Mouse (Mus musculus) intestine, embryonic 16.5 days (tissue): ENCODE results near the gene Pla2g16. TPM values are rescaled to one million over a fixed set of nuclear protein-coding genes. Genes with fewer than 3 reads are reported as not detected.

Experiments
- ATAC-seq: fragments of 200-750 bp; cut with Nextera tagmentation; 2 replicates; pipeline ENCODE4 v1.8.0; 2017; ENCODE audit warnings: moderate TSS enrichment, moderate library complexity
- H3K27ac ChIP-seq: fragments of 300-500 bp; sonication (generic); 2 replicates; pipeline ENCODE4 v1.5.1; 2014; ENCODE audit warnings: mild to moderate bottlenecking, low read length
- H3K27me3 ChIP-seq: fragments of 300-500 bp; sonication (generic); replicated peaks from 2 replicates; pipeline ENCODE4 v1.6.1; 2014; ENCODE audit warnings: low read length, control low read depth, mixed read lengths; ENCODE audit not compliant: control insufficient read depth, insufficient read depth
- H3K36me3 ChIP-seq: fragments of 300-500 bp; sonication (generic); 2 replicates; pipeline ENCODE4 v1.6.1; 2014; ENCODE audit warnings: low read length, control low read depth; ENCODE audit not compliant: control insufficient read depth, insufficient read depth
- H3K4me1 ChIP-seq: fragments of 300-500 bp; sonication (generic); 2 replicates; pipeline ENCODE4 v1.6.1; 2014; ENCODE audit warnings: low read length, control low read depth, mixed read lengths; ENCODE audit not compliant: control insufficient read depth, insufficient read depth
- H3K4me2 ChIP-seq: fragments of 300-500 bp; sonication (generic); 2 replicates; pipeline ENCODE4 v1.6.1; 2014; ENCODE audit warnings: low read depth, low read length, control low read depth
- H3K4me3 ChIP-seq: fragments of 300-500 bp; sonication (generic); 2 replicates; pipeline ENCODE4 v1.5.1; 2014; ENCODE audit warnings: mild to moderate bottlenecking, low read length
- H3K9ac ChIP-seq: fragments of 300-500 bp; sonication (generic); 2 replicates; pipeline ENCODE4 v1.6.1; 2014; ENCODE audit warnings: low read depth, low read length
- H3K9me3 ChIP-seq: fragments of 300-500 bp; sonication (generic); 2 replicates; pipeline ENCODE4 v1.6.1; 2016; ENCODE audit warnings: low read length, control low read depth; ENCODE audit not compliant: control insufficient read depth
- WGBS: fragments of 180-500 bp; shearing (Covaris S2); extraction: QIAGEN DNeasy Blood & Tissue Kit; methylation state at CpG from one replicate; pipeline ENCODE4 v1.1.7; 2014; 5-methylcytosine and 5-hydroxymethylcytosine counted together
- polyA plus RNA-seq: library from polyadenylated mRNA; unstranded; fragments of >200 nt; fragmentation: Nextera tagmentation; extraction: Ambion mirVana; gene quantifications from 2 replicates; pipeline ENCODE4 v1.2.1, GENCODE M21; 2015

Pla2g16 gene
- polyA plus RNA-seq, result 5.5 and 7.2 TPM in 2 replicates

DNA sequence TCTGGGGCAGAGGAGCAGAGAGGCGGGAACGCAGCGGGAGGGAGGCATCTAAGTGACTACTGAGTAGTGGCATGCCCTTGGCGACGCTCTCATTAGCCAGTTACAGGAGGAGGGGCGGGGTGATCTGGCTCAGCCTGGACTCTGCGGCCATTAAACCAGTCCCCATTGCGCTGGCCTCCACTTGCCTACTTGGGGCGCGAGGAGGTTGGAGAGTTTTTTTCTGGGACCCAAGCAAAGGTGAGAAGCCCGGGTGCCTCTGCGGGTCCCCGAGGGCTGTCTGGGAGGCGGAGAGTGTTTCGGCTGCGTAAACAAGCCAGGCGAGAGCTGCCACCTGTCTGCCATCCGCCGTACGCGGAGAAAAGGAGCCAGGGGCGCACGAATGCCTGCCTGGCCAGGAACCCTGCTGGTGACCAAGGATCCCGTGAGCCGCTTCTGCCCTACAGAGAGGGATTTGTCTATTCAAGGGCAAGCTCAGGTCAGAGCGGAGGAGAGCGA, at the start of gene Pla2g16:
TSS of gene Pla2g16 (plus strand) at position 132 of the 495 bp plus-strand sequence.
- Histone ChIP-seq H3K9ac (peak within 1 kb of the TSS; percentile 69), H3K4me3 (peak within 1 kb of the TSS; percentile 60), H3K9me3 (no peaks in the 10 kb centered on the region), H3K27ac (no peak within 1 kb of the TSS), H3K4me2 (peak within 1 kb of the TSS; percentile 78), H3K4me1 (peaks cover 9% of the 10 kb centered on the region; the same call in 1 of the 2 replicates), H3K36me3 (no peaks in the 10 kb centered on the region), H3K27me3 (no peaks in the 10 kb centered on the region)
- WGBS, result 2% methylated on average over 27 of the region's 27 CpGs
- peak; percentile 96 for ATAC-seq

DNA sequence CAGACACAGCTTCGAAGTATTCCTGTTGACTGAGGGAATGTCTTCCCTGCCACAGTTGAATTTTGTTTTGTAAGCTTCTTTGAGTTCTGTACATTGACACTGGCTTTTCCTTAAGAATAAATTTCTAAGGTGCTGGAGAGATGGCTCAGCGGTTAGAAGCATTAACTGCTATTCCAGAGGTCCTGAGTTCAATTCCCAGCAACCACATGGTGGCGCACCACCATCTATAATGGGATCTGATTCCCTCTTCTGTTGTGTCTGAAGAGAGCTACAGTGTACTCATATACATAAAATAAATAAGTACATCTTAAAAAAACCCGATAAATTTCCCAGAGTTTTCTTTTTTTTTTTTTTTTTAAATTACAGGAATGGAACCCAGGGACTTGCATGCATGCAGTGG, 49.2 kb upstream of the Pla2g16 start:
- Histone ChIP-seq H3K27ac (no peak overlapping the region), H3K4me1 (no peaks in the 10 kb centered on the region), H3K36me3 (0 out of 2 replicates have a peak, but pooled peaks cover 4% of the 10 kb centered on the region), H3K4me3 (no peak overlapping the region), H3K9me3 (no peaks in the 10 kb centered on the region), H3K9ac (no peak overlapping the region), H3K4me2 (no peak overlapping the region), H3K27me3 (no peaks in the 10 kb centered on the region)
- WGBS, result 71% methylated on average over 4 of the region's 4 CpGs
- no peak for ATAC-seq

DNA sequence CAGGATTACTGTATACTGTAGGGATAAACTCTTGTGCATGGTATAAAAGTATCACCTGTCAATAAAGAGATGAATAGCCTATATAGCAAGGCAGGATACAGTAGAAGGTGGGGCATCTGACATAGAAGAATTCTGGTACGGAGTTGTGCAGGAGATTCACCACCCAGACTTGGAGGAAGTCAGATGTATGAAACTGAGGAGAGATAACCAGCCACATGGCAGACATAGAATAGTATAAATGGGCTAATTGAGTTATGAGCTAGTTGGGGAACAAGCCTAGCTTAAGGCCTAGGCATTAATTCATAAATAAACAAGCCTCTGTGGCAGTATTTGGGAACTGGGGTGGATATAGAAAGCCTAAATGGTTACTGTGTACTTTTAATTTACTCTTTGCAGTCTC, 40.8 kb upstream of the Pla2g16 start:
- WGBS, result 84% methylated on average over 1 of the region's 1 CpGs

DNA sequence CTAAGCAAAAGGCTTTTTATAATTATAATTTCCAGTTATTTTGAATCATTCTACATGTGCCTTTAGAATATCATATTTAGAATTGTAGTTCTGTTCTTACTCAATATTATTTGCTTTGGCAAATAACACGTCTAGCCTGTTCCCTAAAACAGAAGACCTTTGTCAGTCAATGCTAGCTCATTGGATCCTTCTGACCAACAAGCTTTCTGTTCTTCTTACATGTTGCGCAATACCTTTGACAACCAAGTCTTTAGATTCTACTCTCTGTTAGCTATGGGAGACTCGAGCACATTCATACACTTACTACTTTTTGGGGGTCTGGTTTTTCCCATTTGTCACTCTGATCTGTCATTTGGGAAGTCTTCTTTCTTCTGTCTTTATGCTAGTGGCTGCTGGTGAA, 35.6 kb upstream of the Pla2g16 start:
- Histone ChIP-seq H3K4me2 (no peak overlapping the region), H3K27ac (no peak overlapping the region), H3K27me3 (no peaks in the 10 kb centered on the region), H3K9me3 (no peaks in the 10 kb centered on the region), H3K4me1 (no peaks in the 10 kb centered on the region), H3K9ac (no peak overlapping the region), H3K36me3 (peaks cover 15% of the 10 kb centered on the region), H3K4me3 (no peak overlapping the region)
- no peak for ATAC-seq
- 93% methylated on average over 3 of the region's 3 CpGs for WGBS

More for the DNA sequence above, 40.8 kb upstream of the Pla2g16 start:
- Histone ChIP-seq H3K27me3 (no peaks in the 10 kb centered on the region), H3K9me3 (no peaks in the 10 kb centered on the region), H3K9ac (no peak overlapping the region), H3K27ac (no peak overlapping the region), H3K36me3 (no peaks in the 10 kb centered on the region), H3K4me3 (no peak overlapping the region), H3K4me1 (no peaks in the 10 kb centered on the region), H3K4me2 (no peak overlapping the region)
- no peak for ATAC-seq

DNA sequence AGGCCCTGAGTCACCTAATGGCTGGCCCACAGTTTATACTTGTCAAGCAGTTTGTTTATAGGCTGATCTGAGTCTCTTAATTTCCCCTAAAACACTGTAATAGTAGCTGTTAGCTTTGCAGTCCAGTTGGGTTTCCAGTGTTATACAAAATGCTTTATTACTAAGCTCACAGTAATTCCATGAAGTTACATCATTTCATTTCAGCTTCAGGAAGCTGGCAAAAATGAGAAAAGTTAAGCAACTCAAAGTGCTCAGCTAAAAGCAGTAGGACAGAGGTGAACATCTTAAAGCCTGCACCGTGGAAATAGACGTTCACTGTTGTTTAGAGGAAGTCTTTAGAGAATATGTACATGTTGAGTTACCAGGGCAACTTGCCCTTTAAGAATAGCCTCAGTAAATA, 34.4 kb upstream of the Pla2g16 start:
- H3K36me3 ChIP-seq, result peaks cover 15% of the 10 kb centered on the region
- ATAC-seq, result no peak

DNA sequence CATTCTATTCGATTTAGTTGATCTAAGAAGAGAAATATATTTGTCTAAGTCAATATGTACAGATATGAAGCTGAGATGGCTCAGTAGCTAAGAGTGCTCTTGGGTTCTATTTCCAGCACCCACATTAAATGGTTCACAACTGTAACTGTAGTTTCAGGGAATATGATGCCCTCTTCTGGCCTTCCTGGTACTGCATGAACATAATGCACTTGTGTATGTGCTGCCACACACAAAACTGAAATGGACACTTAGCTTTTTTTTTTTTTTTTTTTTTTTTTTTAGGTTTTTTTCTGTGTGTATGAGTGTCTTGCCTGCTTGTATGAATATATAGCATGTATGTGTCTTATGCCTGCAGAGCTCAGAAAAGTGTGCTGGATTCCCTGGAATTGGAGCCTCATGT, 34.0 kb upstream of the Pla2g16 start:
- ATAC-seq, result no peak
- Histone ChIP-seq H3K9me3 (no peaks in the 10 kb centered on the region), H3K36me3 (peaks cover 15% of the 10 kb centered on the region), H3K27ac (no peak overlapping the region), H3K4me1 (no peaks in the 10 kb centered on the region), H3K27me3 (no peaks in the 10 kb centered on the region), H3K9ac (no peak overlapping the region), H3K4me2 (no peak overlapping the region), H3K4me3 (no peak overlapping the region)
- WGBS, result 92% methylated on average over 1 of the region's 1 CpGs

More for the DNA sequence above, 34.4 kb upstream of the Pla2g16 start:
- 92% methylated on average over 2 of the region's 2 CpGs for whole genome bisulfite sequencing
- no peak overlapping the region for H3K4me3 ChIP-seq
- no peaks in the 10 kb centered on the region for H3K9me3 ChIP-seq
- no peak overlapping the region for H3K4me2 ChIP-seq
- H3K9ac ChIP-seq, result no peak overlapping the region
- no peaks in the 10 kb centered on the region for H3K27me3 ChIP-seq
- no peak overlapping the region for H3K27ac ChIP-seq
- no peaks in the 10 kb centered on the region for H3K4me1 ChIP-seq

DNA sequence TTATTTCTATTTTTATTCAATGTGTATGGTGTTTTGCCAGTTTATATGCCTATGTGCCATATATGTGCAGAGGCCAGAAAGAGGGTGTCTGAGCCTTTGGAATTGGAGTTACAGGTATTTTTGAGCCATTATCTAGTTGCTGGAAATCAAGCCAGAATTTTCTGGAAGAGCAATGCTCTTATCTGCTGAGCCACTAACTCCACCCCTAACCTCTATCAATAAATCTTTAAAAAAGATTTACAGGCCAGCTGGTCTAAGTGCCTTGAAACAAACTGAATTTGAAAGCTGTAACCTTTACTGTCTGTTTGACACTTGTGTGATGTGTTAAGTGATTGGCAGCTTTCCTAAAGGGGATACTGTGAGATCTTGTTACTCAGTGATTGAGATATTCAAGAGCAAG, 33.5 kb upstream of the Pla2g16 start:
- Histone ChIP-seq H3K4me2 (no peak overlapping the region), H3K9ac (no peak overlapping the region), H3K36me3 (peaks cover 15% of the 10 kb centered on the region), H3K27me3 (no peaks in the 10 kb centered on the region), H3K27ac (no peak overlapping the region), H3K9me3 (no peaks in the 10 kb centered on the region), H3K4me1 (no peaks in the 10 kb centered on the region), H3K4me3 (no peak overlapping the region)
- ATAC-seq, result no peak

DNA sequence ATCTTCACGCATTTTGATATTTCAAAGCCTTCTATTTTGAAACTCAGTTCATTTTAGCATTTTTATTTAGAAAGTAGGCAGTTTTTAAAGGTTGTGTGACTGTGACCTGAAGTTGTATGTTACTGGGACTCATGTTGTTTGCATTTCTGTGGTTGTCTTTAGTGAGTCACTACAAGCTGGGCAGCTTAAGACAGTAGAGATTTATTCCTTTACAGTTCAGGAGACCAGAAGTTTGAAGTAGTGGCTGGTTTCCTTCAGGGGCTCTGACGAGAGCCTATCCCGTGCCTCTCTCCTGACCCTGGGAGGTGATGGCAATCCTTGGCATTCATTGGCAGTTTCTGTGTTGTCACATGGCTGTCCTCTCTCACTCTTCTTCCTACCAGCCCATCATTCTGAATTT, 32.4 kb upstream of the Pla2g16 start:
- ATAC-seq, result no peak
- H3K4me2 ChIP-seq, result no peak overlapping the region
- 83% methylated on average over 3 of the region's 3 CpGs for WGBS
- no peak overlapping the region for H3K4me3 ChIP-seq
- H3K9me3 ChIP-seq, result no peaks in the 10 kb centered on the region
- no peaks in the 10 kb centered on the region for H3K27me3 ChIP-seq
- no peak overlapping the region for H3K27ac ChIP-seq
- no peak overlapping the region for H3K9ac ChIP-seq
- peaks cover 15% of the 10 kb centered on the region for H3K36me3 ChIP-seq
- H3K4me1 ChIP-seq, result no peaks in the 10 kb centered on the region

DNA sequence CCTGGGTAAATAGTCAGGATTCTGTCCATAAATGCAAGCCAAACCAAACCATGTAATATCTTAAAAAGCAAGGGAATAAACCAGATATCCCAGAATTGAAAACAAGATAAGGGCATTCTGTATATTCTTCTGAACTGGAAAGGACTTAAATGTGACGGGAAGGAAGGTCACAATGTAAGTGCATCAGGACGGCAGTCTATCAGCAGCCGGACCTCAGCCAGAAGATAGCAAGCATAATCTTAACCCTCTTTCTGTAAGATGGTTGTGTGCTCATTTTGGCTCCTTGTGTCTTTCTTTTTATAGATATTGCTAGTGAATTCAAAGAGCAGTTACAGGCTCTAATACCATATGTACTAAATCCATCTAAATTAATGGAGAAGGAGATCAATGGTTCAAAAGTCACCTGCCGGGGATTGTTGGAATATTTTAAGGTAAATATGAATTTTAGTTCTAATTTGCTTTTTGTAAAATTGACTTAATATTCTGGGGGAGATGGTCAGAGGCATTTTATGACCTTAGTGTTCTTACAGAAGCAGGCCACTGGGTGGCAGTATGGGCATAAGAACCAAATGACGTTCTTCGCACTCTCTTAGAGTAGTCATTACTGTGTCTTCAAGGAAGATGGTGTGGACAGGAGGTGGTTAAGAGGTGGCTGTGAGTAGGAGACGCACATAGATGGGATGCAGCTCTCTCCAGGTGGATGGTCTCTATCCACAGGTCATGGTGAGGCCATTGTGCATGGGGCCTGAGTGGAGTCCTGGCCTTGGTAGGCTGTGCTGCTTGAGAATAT, 28.4 kb upstream of the Pla2g16 start:
- Histone ChIP-seq H3K9ac (no peak overlapping the region), H3K27me3 (no peaks in the 10 kb centered on the region), H3K9me3 (no peaks in the 10 kb centered on the region), H3K4me2 (no peak overlapping the region), H3K4me3 (no peak overlapping the region), H3K4me1 (no peaks in the 10 kb centered on the region), H3K27ac (no peak overlapping the region), H3K36me3 (no peaks in the 10 kb centered on the region; the same call in 1 of the 2 replicates)
- ATAC-seq, result no peak
- 55% methylated on average over 7 of the region's 7 CpGs for WGBS
